ENCODE assay signal across 8 mouse cellular contexts in the genomic region with DNA sequence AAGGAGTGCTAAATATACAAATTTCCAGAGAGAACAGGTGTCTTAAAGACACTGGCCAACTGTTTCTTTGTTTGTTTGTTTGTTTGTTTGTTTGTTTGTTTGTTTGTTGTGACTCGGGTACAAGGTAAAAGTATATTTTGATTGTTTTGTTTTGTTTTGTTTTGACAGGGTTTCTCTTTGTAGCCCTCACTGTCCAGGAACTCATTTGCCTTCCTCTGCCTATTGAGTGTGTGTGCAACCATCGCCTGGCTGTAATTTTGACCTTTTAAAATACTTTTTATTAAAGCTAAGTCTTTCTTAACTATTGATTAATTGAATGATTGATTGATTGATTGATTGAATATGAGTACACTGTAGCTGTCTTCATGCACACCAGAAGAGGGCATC. TPM values are rescaled to one million over a fixed set of nuclear protein-coding genes. Genes with fewer than 3 reads are reported as not detected.
DNase-seq lines count a peak whose midpoint lies in the region; ATAC-seq and TF ChIP-seq lines count a peak whose summit lies in the region.

No protein-coding gene starts in this region.

- H3K4me3 ChIP-seq in cerebellum, adult 2 months (replicated peaks; ENCODE audit: insufficient read depth, low read depth, low read length) = peak overlapping the region; percentile 98
- peak overlapping the region; percentile 74 for H3K4me3 ChIP-seq in lung, postnatal 0 days (ENCODE audit: low read depth, low read length)
- peak overlapping the region; percentile 72 for H3K4me3 ChIP-seq in liver, embryonic 12.5 days
- H3K4me3 ChIP-seq in stomach, postnatal 0 days (ENCODE audit: low read depth, low read length) = peak overlapping the region; percentile 66

- no peaks in the 10 kb centered on the region for H3K4me1 ChIP-seq in cerebellum, adult 2 months (ENCODE audit: control insufficient read depth, insufficient read depth, low read length)
- no peaks in the 10 kb centered on the region for H3K4me1 ChIP-seq in lung, postnatal 0 days (ENCODE audit: insufficient read depth, low read depth, low read length)
- peaks cover 20% of the 10 kb centered on the region for H3K4me1 ChIP-seq in liver, embryonic 12.5 days
- no peaks in the 10 kb centered on the region for H3K4me1 ChIP-seq in stomach, postnatal 0 days (replicated peaks; ENCODE audit: control insufficient read depth, insufficient read depth)

- no peaks in the 10 kb centered on the region for H3K9me3 ChIP-seq in lung, postnatal 0 days (ENCODE audit: low read length)
- no peaks in the 10 kb centered on the region for H3K9me3 ChIP-seq in liver, embryonic 12.5 days (replicated peaks)
- no peaks in the 10 kb centered on the region for H3K9me3 ChIP-seq in stomach, postnatal 0 days (ENCODE audit: control insufficient read depth, low read length)

- H3K9ac ChIP-seq in lung, postnatal 0 days (replicated peaks; ENCODE audit: low read depth) = no peak overlapping the region
- H3K9ac ChIP-seq in liver, embryonic 12.5 days = peak overlapping the region; percentile 74
- no peak overlapping the region for H3K9ac ChIP-seq in stomach, postnatal 0 days (ENCODE audit: low read length)

- 55% methylated on average over 2 of the region's 2 CpGs for WGBS in cerebellum, adult 2 months
- WGBS in lung, postnatal 0 days = 53% methylated on average over 2 of the region's 2 CpGs
- WGBS in liver, embryonic 12.5 days (ENCODE audit: insufficient replicate concordance) = 25% methylated on average over 2 of the region's 2 CpGs
- 50% methylated on average over 2 of the region's 2 CpGs for WGBS in stomach, postnatal 0 days

- H3K27me3 ChIP-seq in cerebellum, adult 2 months (ENCODE audit: control insufficient read depth, insufficient read depth, low read length) = no peaks in the 10 kb centered on the region
- H3K27me3 ChIP-seq in lung, postnatal 0 days (replicated peaks; ENCODE audit: insufficient read depth, low read length) = no peaks in the 10 kb centered on the region
- H3K27me3 ChIP-seq in liver, embryonic 12.5 days (replicated peaks) = no peaks in the 10 kb centered on the region
- no peaks in the 10 kb centered on the region for H3K27me3 ChIP-seq in stomach, postnatal 0 days (ENCODE audit: control insufficient read depth, insufficient read depth, low read length)

- H3K4me2 ChIP-seq in lung, postnatal 0 days (replicated peaks; ENCODE audit: low read depth, low read length) = peak overlapping the region; percentile 76
- H3K4me2 ChIP-seq in liver, embryonic 12.5 days = peak overlapping the region; percentile 78
- peak overlapping the region; percentile 84 for H3K4me2 ChIP-seq in stomach, postnatal 0 days (replicated peaks; ENCODE audit: low read depth)

- no peak for TF ChIP-seq EP300 in lung, postnatal 0 days (IDR thresholded peaks at IDR 0.05)
- TF ChIP-seq EP300 in stomach, postnatal 0 days (optimal IDR thresholded peaks at IDR 0.05) = no peak

- TF ChIP-seq CTCF in cerebellum, adult 2 months (IDR thresholded peaks at IDR 0.05; ENCODE audit: borderline replicate concordance, insufficient read depth, low read depth, low read length) = no peak
- no peak for TF ChIP-seq CTCF in lung, postnatal 0 days (IDR thresholded peaks at IDR 0.05)
- no peak for TF ChIP-seq CTCF in stomach, postnatal 0 days (IDR thresholded peaks at IDR 0.05; ENCODE audit: low read depth)

- ATAC-seq in lung, postnatal 0 days = no peak
- ATAC-seq in liver, embryonic 12.5 days = no peak
- no peak for ATAC-seq in stomach, postnatal 0 days (ENCODE audit: low FRiP score, low TSS enrichment)

- no peak overlapping the region for H3K27ac ChIP-seq in cerebellum, adult 2 months (ENCODE audit: insufficient read depth, low read length)
- H3K27ac ChIP-seq in lung, postnatal 0 days (ENCODE audit: low read length) = no peak overlapping the region
- no peak overlapping the region for H3K27ac ChIP-seq in liver, embryonic 12.5 days
- H3K27ac ChIP-seq in stomach, postnatal 0 days (replicated peaks) = no peak overlapping the region

- TF ChIP-seq POLR2A in cerebellum, adult 2 months (IDR thresholded peaks at IDR 0.05; ENCODE audit: borderline replicate concordance, insufficient read depth, low read length) = no peak

- H3K36me3 ChIP-seq in lung, postnatal 0 days (ENCODE audit: insufficient read depth, low read length) = no peaks in the 10 kb centered on the region
- H3K36me3 ChIP-seq in liver, embryonic 12.5 days = peaks cover 17% of the 10 kb centered on the region
- no peaks in the 10 kb centered on the region for H3K36me3 ChIP-seq in stomach, postnatal 0 days (ENCODE audit: control insufficient read depth, insufficient read depth, low read length)

- no peak for DNase-seq in cerebellum, adult 2 months
- no peak for DNase-seq in cerebellum, adult 11 months
- no peak for DNase-seq in lung, postnatal 0 days (ENCODE audit: low spot score)
- DNase-seq in lung, postnatal 36 days = no peak
- no peak for DNase-seq in stomach, postnatal 0 days (ENCODE audit: low spot score)
- DNase-seq in layer of hippocampus, adult 18-20 months (ENCODE audit: low spot score in 2 of 2) = no peak
- no peak for DNase-seq in thymus, postnatal 14 days

RNA-seq across cellular contexts. Expression of a gene that starts 0.3 kb away (rescaled TPM):
- 27.1 and 31.0 TPM in 2 replicates for polyA plus RNA-seq in cerebellum, adult 2 months (2012; rRNA removed)
- polyA plus RNA-seq in lung, postnatal 0 days (2015; fragmentation: Nextera tagmentation; extraction: Ambion mirVana) = 6.2 and 6.7 TPM in 2 replicates
- 5.1 and 5.7 TPM in 2 replicates for polyA plus RNA-seq in liver, embryonic 12.5 days (2016; fragmentation: Nextera tagmentation; extraction: Ambion mirVana)
- 6.0 and 6.5 TPM in 2 replicates for polyA plus RNA-seq in stomach, postnatal 0 days (2015; fragmentation: Nextera tagmentation; extraction: Ambion mirVana)
- total RNA-seq in layer of hippocampus, adult 18-20 months (2021) = 10 to 100 TPM; 22.3 to 22.4 TPM

RNA-seq across cellular contexts. Expression of a gene that starts 17.1 kb away (rescaled TPM):
- polyA plus RNA-seq in cerebellum, adult 2 months (2012; rRNA removed) = 81.1 and 88.6 TPM in 2 replicates
- polyA plus RNA-seq in lung, postnatal 0 days (2015; fragmentation: Nextera tagmentation; extraction: Ambion mirVana) = 15.5 and 16.7 TPM in 2 replicates
- 36.7 and 40.3 TPM in 2 replicates for polyA plus RNA-seq in liver, embryonic 12.5 days (2016; fragmentation: Nextera tagmentation; extraction: Ambion mirVana)
- 7.1 and 7.3 TPM in 2 replicates for polyA plus RNA-seq in stomach, postnatal 0 days (2015; fragmentation: Nextera tagmentation; extraction: Ambion mirVana)
- total RNA-seq in layer of hippocampus, adult 18-20 months (2021) = 100 to 1,000 TPM; 101 to 103 TPM

RNA-seq across cellular contexts. Expression of a gene that starts 56.0 kb away (rescaled TPM):
- 44.5 and 49.9 TPM in 2 replicates for polyA plus RNA-seq in cerebellum, adult 2 months (2012; rRNA removed)
- 41.1 and 45.3 TPM in 2 replicates for polyA plus RNA-seq in lung, postnatal 0 days (2015; fragmentation: Nextera tagmentation; extraction: Ambion mirVana)
- polyA plus RNA-seq in liver, embryonic 12.5 days (2016; fragmentation: Nextera tagmentation; extraction: Ambion mirVana) = 127 TPM in 2 replicates
- polyA plus RNA-seq in stomach, postnatal 0 days (2015; fragmentation: Nextera tagmentation; extraction: Ambion mirVana) = 38.6 and 39.0 TPM in 2 replicates
- total RNA-seq in layer of hippocampus, adult 18-20 months (2021) = 10 to 100 TPM; 69.7 to 71.3 TPM

RNA-seq across cellular contexts. Expression of a gene that starts 56.2 kb away (rescaled TPM):
- 56.5 and 60.2 TPM in 2 replicates for polyA plus RNA-seq in cerebellum, adult 2 months (2012; rRNA removed)
- 43.3 and 46.4 TPM in 2 replicates for polyA plus RNA-seq in lung, postnatal 0 days (2015; fragmentation: Nextera tagmentation; extraction: Ambion mirVana)
- polyA plus RNA-seq in liver, embryonic 12.5 days (2016; fragmentation: Nextera tagmentation; extraction: Ambion mirVana) = 43.1 and 45.1 TPM in 2 replicates
- 34.1 and 34.9 TPM in 2 replicates for polyA plus RNA-seq in stomach, postnatal 0 days (2015; fragmentation: Nextera tagmentation; extraction: Ambion mirVana)
- 10 to 100 TPM; 60.9 to 61.3 TPM for total RNA-seq in layer of hippocampus, adult 18-20 months (2021)
